Mouse (Mus musculus) layer of hippocampus, adult 11-12 months (tissue): ENCODE measurements at regions not wholly inside any gene's neighbourhood (a gene's known extent, or its start where the extent isn't known, plus 50 kb on each side); places are given as distances from the start of the nearest gene placed in this dataset.
"Not testable (repeated sequence)": the region's sequence is repeated elsewhere in the genome, so short reads cannot be mapped to it uniquely, and the experiment has no call there.

Experiments used
- DNase-seq: peaks from one replicate; pipeline ENCODE4 v3.0.0; 2022; ENCODE audit warnings: low spot score

- no peak for DNase-seq
Measured at GRCm38 (mm10) chr13:4935940-4936339, 327.0 kb upstream of the Akr1e1 start.

GRCm38 (mm10) chr13:4939849-4940248 is 330.9 kb upstream of the Akr1e1 start:
- no peak for DNase-seq

GRCm38 (mm10) chr13:4942490-4942889 is 333.5 kb upstream of the Akr1e1 start:
- DNase-seq, result peak; percentile 46

GRCm38 (mm10) chr13:4943046-4943445 is 334.1 kb upstream of the Akr1e1 start:
- no peak for DNase-seq

GRCm38 (mm10) chr13:4955384-4955783 is 346.4 kb upstream of the Akr1e1 start:
- DNase-seq, result no peak

- DNase-seq, result no peak
Measured at GRCm38 (mm10) chr13:4964824-4965223, 355.9 kb upstream of the Akr1e1 start.

GRCm38 (mm10) chr13:4970081-4970892 is 361.3 kb upstream of the Akr1e1 start:
- DNase-seq, result no peak

- DNase-seq, result no peak
Measured at GRCm38 (mm10) chr13:4971472-4972067, 362.6 kb upstream of the Akr1e1 start.

GRCm38 (mm10) chr13:4992876-4993275 is 383.9 kb upstream of the Akr1e1 start:
- DNase-seq, result no peak

GRCm38 (mm10) chr13:5008296-5008695 is 399.3 kb upstream of the Akr1e1 start:
- DNase-seq, result no peak

GRCm38 (mm10) chr13:5022439-5022838 is 413.5 kb upstream of the Akr1e1 start:
- no peak for DNase-seq

- no peak for DNase-seq
Measured at GRCm38 (mm10) chr13:5059859-5060258, 450.9 kb upstream of the Akr1e1 start.

- no peak for DNase-seq
Measured at GRCm38 (mm10) chr13:5060462-5060861, 451.5 kb upstream of the Akr1e1 start.

- peak; percentile 7 for DNase-seq
Measured at GRCm38 (mm10) chr13:5107454-5107853, 498.5 kb upstream of the Akr1e1 start.

GRCm38 (mm10) chr13:5154911-5155310 is 545.9 kb upstream of the Akr1e1 start:
- DNase-seq, result no peak

- DNase-seq, result no peak
Measured at GRCm38 (mm10) chr13:5159765-5160684, 551.1 kb upstream of the Akr1e1 start.

GRCm38 (mm10) chr13:5166716-5167115 is 557.7 kb upstream of the Akr1e1 start:
- DNase-seq, result no peak

GRCm38 (mm10) chr13:5178996-5179395 is 570.0 kb upstream of the Akr1e1 start:
- DNase-seq, result no peak

- no peak for DNase-seq
Measured at GRCm38 (mm10) chr13:5179552-5179951, 570.6 kb upstream of the Akr1e1 start.

- not testable (repeated sequence) for DNase-seq
Measured at GRCm38 (mm10) chr13:5185237-5185800, 576.3 kb upstream of the Akr1e1 start.

GRCm38 (mm10) chr13:5202736-5203135 is 593.8 kb upstream of the Akr1e1 start:
- DNase-seq, result no peak

- DNase-seq, result no peak
Measured at GRCm38 (mm10) chr13:5204143-5204542, 595.2 kb upstream of the Akr1e1 start.
